Mouse (Mus musculus): ENCODE data around the gene Pxn. TPM values are rescaled to one million over a fixed set of nuclear protein-coding genes. Genes with fewer than 3 reads are reported as not detected.
"Not testable (repeated sequence)": the region's sequence is repeated elsewhere in the genome, so short reads cannot be mapped to it uniquely, and the experiment has no call there.

The Pxn gene
- polyA plus RNA-seq, 1 experiment from 2014 or later: 33.5 TPM

DNA sequence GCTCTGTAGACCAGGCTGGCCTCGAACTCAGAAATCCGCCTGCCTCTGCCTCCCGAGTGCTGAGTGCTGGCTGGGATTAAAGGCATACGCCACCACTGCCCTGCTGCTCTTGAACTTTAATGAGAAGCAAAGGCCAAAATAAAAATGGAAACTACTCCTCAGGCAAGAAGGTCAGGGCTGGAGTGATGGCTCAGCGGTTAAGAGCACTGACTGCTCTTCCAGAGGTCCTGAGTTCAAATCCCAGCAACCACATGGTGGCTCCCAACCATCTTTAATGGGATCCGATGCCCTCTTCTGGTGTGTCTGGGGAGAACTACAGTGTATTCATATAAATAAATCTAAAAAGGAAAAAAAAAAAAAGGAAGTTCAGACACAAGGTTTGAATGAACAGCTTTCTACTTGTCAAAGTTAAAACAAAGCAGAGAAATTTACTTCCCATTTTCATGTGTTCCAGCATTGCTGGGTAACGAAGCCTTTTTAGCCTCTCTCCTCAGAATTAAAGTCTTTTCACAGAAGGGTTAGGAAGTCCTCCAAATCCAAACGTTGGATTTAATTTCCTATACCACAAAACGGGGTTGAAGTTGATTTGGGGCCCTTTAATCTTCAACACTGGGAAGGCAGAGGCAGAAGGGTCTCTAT, 18.4 kb upstream of the Pxn start:
- H3K27ac ChIP-seq: peak overlapping the region; percentile 100
- no peaks in the 10 kb centered on the region for H3K36me3 ChIP-seq
- ATAC-seq (replicated peaks; ENCODE audit: insufficient number of reproducible peaks, insufficient read depth, low FRiP score, low read depth): no peak
- no peak overlapping the region for H3K4me3 ChIP-seq
- no peak overlapping the region for H3K9ac ChIP-seq
- H3K27me3 ChIP-seq: no peaks in the 10 kb centered on the region
- peak overlapping the region; percentile 72 for H3K4me2 ChIP-seq
- peaks cover 35% of the 10 kb centered on the region for H3K4me1 ChIP-seq (replicated peaks)
- no peaks in the 10 kb centered on the region for H3K9me3 ChIP-seq (replicated peaks)
- 76% methylated on average over 9 of the region's 9 CpGs for WGBS

DNA sequence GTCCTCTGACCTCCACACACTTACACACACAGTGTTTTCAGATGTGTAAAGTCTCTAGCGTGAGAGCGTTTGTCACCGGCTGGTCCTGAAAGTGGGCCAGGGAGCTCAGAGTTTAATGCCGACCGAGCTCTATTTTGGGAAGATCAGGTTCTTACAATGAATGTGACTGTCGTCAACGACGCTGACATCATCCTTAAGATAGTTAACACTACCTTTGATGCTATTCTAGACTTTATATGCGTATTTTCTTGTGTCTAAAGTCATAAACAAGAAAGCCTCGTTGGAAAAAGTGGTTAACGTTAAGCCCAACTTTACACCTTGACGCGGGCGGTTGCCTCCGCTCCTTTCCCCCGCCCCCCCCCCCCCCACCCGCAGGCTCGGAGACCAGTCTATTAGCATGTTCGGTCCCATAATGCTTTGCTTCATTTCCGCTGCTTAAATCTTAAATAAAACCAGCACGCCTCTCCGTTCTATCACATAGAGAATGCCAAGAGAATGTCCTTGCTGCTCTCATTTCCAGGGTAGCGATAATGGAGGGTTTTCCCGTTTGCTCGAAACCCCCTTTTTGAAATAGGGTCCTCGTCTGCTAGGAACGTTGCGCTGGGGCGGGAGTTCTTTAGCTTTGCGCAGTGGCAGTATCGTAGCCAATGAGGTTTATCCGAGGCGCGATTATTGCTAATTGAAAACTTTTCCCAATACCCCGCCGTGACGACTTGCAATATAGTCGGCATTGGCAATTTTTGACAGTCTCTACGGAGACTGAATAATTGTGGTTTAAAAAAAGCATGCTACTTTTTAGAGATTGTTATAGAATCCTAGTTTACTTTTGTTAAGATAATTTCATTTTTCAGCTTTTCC, 17.4 kb upstream of the Pxn start:
- H3K36me3 ChIP-seq: no peaks in the 10 kb centered on the region
- peak overlapping the region; percentile 100 for H3K27ac ChIP-seq
- H3K4me2 ChIP-seq: peak overlapping the region; percentile 72
- WGBS: under 1% methylated on average over 39 of the region's 39 CpGs
- no peaks in the 10 kb centered on the region for H3K27me3 ChIP-seq
- H3K9ac ChIP-seq: peak overlapping the region; percentile 92
- peak overlapping the region; percentile 50 for H3K4me3 ChIP-seq
- H3K9me3 ChIP-seq (replicated peaks): no peaks in the 10 kb centered on the region
- peaks cover 43% of the 10 kb centered on the region for H3K4me1 ChIP-seq (replicated peaks)
- ATAC-seq (replicated peaks; ENCODE audit: insufficient number of reproducible peaks, insufficient read depth, low FRiP score, low read depth): peak; percentile 64

GRCm38 (mm10) chr5:115489699-115490637, 16.5 kb upstream of the Pxn start:
- Histone ChIP-seq H3K36me3 (no peaks in the 10 kb centered on the region), H3K9me3 (replicated peaks) (no peaks in the 10 kb centered on the region), H3K4me1 (replicated peaks) (peaks cover 38% of the 10 kb centered on the region), H3K9ac (peak overlapping the region; percentile 92), H3K27ac (peak overlapping the region; percentile 100), H3K4me2 (peak overlapping the region; percentile 72), H3K4me3 (peak overlapping the region; percentile 50), H3K27me3 (no peaks in the 10 kb centered on the region)
- peak; percentile 76 for ATAC-seq (replicated peaks; ENCODE audit: insufficient number of reproducible peaks, insufficient read depth, low FRiP score, low read depth)
- WGBS: under 1% methylated on average over 50 of the region's 50 CpGs

DNA sequence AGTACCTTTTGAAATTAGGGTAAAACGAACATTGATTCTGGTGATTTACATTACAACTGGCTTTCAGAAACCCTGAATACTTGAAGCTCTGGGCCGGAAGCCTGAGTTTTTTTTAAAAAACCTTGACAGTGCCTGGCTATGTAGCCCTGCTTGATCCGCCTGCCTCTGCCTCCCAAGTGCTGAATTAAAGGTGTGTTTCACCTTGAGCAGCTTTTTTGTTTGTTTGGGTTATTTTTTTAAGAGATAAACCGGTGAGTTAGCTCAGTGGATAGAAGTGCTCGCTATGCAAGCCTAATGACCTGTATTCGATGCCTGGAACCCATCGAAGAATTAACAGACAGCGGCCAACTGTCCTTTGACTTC, 15.9 kb upstream of the Pxn start:
- Histone ChIP-seq H3K4me1 (replicated peaks) (peaks cover 38% of the 10 kb centered on the region), H3K36me3 (no peaks in the 10 kb centered on the region), H3K27ac (peak overlapping the region; percentile 100), H3K4me3 (no peak overlapping the region), H3K27me3 (no peaks in the 10 kb centered on the region), H3K9me3 (replicated peaks) (no peaks in the 10 kb centered on the region), H3K4me2 (peak overlapping the region; percentile 72), H3K9ac (no peak overlapping the region)
- 9% methylated on average over 8 of the region's 8 CpGs for WGBS
- ATAC-seq (replicated peaks; ENCODE audit: insufficient number of reproducible peaks, insufficient read depth, low FRiP score, low read depth): no peak

DNA sequence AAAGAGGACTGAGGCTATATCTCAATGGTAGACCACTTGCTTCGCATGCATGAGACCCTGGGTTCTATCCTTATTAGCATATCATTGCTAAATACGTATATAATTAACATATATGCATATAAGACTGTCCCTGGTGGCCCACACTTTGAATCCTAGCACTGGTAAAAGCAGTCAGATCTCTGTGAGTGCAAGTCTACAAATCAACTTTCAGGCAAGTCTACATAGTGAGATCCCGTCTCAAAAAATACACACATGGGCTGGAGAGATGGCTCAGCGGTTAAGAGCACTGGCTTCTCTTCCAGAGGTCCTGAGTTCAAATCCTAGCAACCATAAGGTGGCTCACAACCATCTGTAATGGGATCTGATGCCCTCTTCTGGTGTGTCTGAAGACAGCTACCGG, 15.4 kb upstream of the Pxn start:
- WGBS: 32% methylated on average over 5 of the region's 5 CpGs
- peaks cover 38% of the 10 kb centered on the region for H3K4me1 ChIP-seq (replicated peaks)

DNA sequence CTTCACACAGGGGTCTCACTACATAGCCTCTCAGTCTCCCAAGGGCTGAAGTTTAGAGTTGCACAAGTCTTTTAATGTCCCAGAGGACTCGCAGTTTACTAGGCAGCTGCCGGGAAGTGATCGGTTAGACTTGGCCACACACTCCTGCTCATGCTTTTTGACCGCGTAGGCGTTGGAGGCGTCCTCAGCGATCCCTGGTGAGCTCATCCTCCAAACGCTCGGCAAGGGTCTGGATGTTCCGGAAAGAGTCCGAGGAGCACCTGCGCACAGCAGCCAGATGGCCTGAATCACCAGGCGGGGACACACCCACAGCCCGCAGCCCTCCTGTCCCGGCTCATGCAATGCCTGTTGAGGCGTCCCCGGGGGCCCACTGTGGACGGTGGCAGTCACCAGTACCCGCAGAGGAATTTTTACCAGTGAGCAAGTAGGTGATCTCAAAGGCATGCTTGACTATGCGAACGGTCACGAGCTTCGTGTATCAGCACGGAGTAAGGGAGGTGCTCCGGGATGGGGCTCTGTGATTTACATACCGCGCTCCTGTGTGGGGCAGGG, 14.6 kb upstream of the Pxn start:
- peak overlapping the region; percentile 72 for H3K4me2 ChIP-seq
- no peaks in the 10 kb centered on the region for H3K9me3 ChIP-seq (replicated peaks)
- peak; percentile 12 for ATAC-seq (replicated peaks; ENCODE audit: insufficient number of reproducible peaks, insufficient read depth, low FRiP score, low read depth)
- peaks cover 38% of the 10 kb centered on the region for H3K4me1 ChIP-seq (replicated peaks)
- H3K27ac ChIP-seq: peak overlapping the region; percentile 100
- no peaks in the 10 kb centered on the region for H3K36me3 ChIP-seq
- no peaks in the 10 kb centered on the region for H3K27me3 ChIP-seq
- 2% methylated on average over 28 of the region's 28 CpGs for WGBS
- H3K4me3 ChIP-seq: peak overlapping the region; percentile 34
- peak overlapping the region; percentile 50 for H3K9ac ChIP-seq

More for the DNA sequence above, 15.4 kb upstream of the Pxn start:
- Histone ChIP-seq H3K27ac (peak overlapping the region; percentile 100), H3K9ac (no peak overlapping the region), H3K4me2 (peak overlapping the region; percentile 72), H3K9me3 (replicated peaks) (no peaks in the 10 kb centered on the region), H3K36me3 (no peaks in the 10 kb centered on the region), H3K27me3 (no peaks in the 10 kb centered on the region), H3K4me3 (no peak overlapping the region)
- ATAC-seq (replicated peaks; ENCODE audit: insufficient number of reproducible peaks, insufficient read depth, low FRiP score, low read depth): no peak

DNA sequence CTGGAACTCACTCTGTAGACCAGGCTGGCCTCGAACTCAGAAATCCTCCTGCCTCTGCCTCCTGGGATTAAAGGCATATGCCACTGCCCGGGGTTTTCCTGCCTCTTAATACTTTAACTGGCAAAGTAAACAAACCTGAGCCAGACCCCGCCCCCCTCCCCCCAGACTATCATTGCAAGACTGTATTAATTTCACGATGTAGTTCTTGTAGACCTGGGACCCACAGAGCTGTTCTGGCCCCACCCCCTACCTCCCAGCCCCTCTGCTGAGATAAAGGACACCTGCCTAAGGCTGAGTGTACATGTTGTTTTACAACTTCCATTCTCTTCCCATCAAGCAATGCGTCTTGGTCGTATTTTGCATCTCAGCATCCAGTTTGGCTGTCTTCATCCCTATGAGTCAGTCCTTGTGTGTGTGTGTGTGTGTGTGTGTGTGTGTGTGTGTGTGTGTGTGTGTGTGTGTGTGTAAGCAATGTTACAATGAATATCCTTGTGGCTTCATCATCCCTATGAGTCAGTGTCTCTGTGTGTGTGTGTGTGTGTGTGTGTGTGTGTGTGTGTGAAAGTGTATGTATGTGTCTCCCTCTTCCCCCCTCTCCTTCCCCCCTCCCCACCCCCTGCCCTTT, 13.7 kb upstream of the Pxn start:
- no peak for ATAC-seq (replicated peaks; ENCODE audit: insufficient number of reproducible peaks, insufficient read depth, low FRiP score, low read depth)
- H3K27ac ChIP-seq: peak overlapping the region; percentile 79
- 63% methylated on average over 6 of the region's 6 CpGs for WGBS
- H3K4me1 ChIP-seq (replicated peaks): peaks cover 38% of the 10 kb centered on the region
- no peak overlapping the region for H3K9ac ChIP-seq
- H3K36me3 ChIP-seq: no peaks in the 10 kb centered on the region
- H3K4me3 ChIP-seq: no peak overlapping the region
- H3K27me3 ChIP-seq: no peaks in the 10 kb centered on the region
- 0 out of 2 replicates have a peak overlapping the region, but pooled peaks have one; percentile 13 for H3K4me2 ChIP-seq
- no peaks in the 10 kb centered on the region for H3K9me3 ChIP-seq (replicated peaks)

GRCm38 (mm10) chr5:115493441-115493840, 13.0 kb upstream of the Pxn start:
- peak overlapping the region; percentile 79 for H3K27ac ChIP-seq
- H3K4me3 ChIP-seq: no peak overlapping the region
- 0 out of 2 replicates have a peak overlapping the region, but pooled peaks have one; percentile 21 for H3K9ac ChIP-seq
- peak overlapping the region; percentile 13; the same call in 1 of the 2 replicates for H3K4me2 ChIP-seq
- H3K4me1 ChIP-seq (replicated peaks): peaks cover 36% of the 10 kb centered on the region
- no peaks in the 10 kb centered on the region for H3K9me3 ChIP-seq (replicated peaks)
- H3K36me3 ChIP-seq: no peaks in the 10 kb centered on the region
- ATAC-seq (replicated peaks; ENCODE audit: insufficient number of reproducible peaks, insufficient read depth, low FRiP score, low read depth): no peak
- H3K27me3 ChIP-seq: no peaks in the 10 kb centered on the region
- 38% methylated on average over 5 of the region's 5 CpGs for WGBS

- not testable (repeated sequence) for H3K9me3 ChIP-seq (replicated peaks); H3K27ac ChIP-seq; H3K4me2 ChIP-seq; H3K9ac ChIP-seq; H3K27me3 ChIP-seq; ATAC-seq (replicated peaks; ENCODE audit: insufficient number of reproducible peaks, insufficient read depth, low FRiP score, low read depth); H3K4me3 ChIP-seq; H3K36me3 ChIP-seq
- H3K4me1 ChIP-seq (replicated peaks): peaks cover 30% of the 10 kb centered on the region
- 91% methylated on average over 3 of the region's 3 CpGs for whole genome bisulfite sequencing
These were observed 10.9 kb upstream of the Pxn start for GRCm38 (mm10) chr5:115495618-115496017.

GRCm38 (mm10) chr5:115497033-115497432, 9.4 kb upstream of the Pxn start:
- 62% methylated on average over 7 of the region's 7 CpGs for WGBS

More at GRCm38 (mm10) chr5:115497033-115497432, 9.4 kb upstream of the Pxn start:
- H3K36me3 ChIP-seq: no peaks in the 10 kb centered on the region
- no peak for ATAC-seq (replicated peaks; ENCODE audit: insufficient number of reproducible peaks, insufficient read depth, low FRiP score, low read depth)
- no peaks in the 10 kb centered on the region for H3K9me3 ChIP-seq (replicated peaks)
- no peak overlapping the region for H3K9ac ChIP-seq
- no peak overlapping the region for H3K4me2 ChIP-seq
- no peak overlapping the region for H3K27ac ChIP-seq
- H3K4me3 ChIP-seq: no peak overlapping the region
- no peaks in the 10 kb centered on the region for H3K27me3 ChIP-seq
- H3K4me1 ChIP-seq (replicated peaks): peaks cover 17% of the 10 kb centered on the region

All from heart, embryonic 15.5 days (tissue).